In genomic region chr7:116246696-116247376, GRCm38 (mm10) we compare ENCODE assay signal across 8 mouse cellular contexts.
A peak's percentile ranks its signal among the peaks of the same experiment; 100 is the strongest.
DNase-seq lines count a peak whose midpoint lies in the region; ATAC-seq and TF ChIP-seq lines count a peak whose summit lies in the region.

No protein-coding gene starts in this region.

- H3K4me2 ChIP-seq in limb, embryonic 14.5 days (replicated peaks; ENCODE audit: low read depth, low read length, severe bottlenecking), result peak overlapping the region; percentile 44

- no peaks in the 10 kb centered on the region for H3K36me3 ChIP-seq in thymus, adult 2 months (ENCODE audit: control insufficient read depth, insufficient read depth, low read length)
- H3K36me3 ChIP-seq in limb, embryonic 14.5 days (ENCODE audit: control insufficient read depth, insufficient read depth, low read length), result no peaks in the 10 kb centered on the region

- ATAC-seq in cerebellum, adult (ENCODE audit: insufficient number of reproducible peaks, low FRiP score, low TSS enrichment), result 0 out of 2 replicates have a peak, but pooled peaks have one; percentile 18
- no peak for ATAC-seq in limb, embryonic 14.5 days (ENCODE audit: low FRiP score, low read depth)

- no peaks in the 10 kb centered on the region for H3K9me3 ChIP-seq in limb, embryonic 14.5 days (ENCODE audit: control insufficient read depth, low read length)

- 0 out of 2 replicates have a peak, but pooled peaks have one; percentile 22 for TF ChIP-seq CTCF in thymus, adult 2 months (IDR thresholded peaks at IDR 0.05; ENCODE audit: borderline replicate concordance, control insufficient read depth, extremely low read depth, insufficient read depth, low read length, poor library complexity)

- no peak overlapping the region for H3K4me3 ChIP-seq in thymus, adult 2 months (ENCODE audit: control insufficient read depth, insufficient read depth, low read length)
- 0 out of 2 replicates have a peak overlapping the region, but pooled peaks have one; percentile 10 for H3K4me3 ChIP-seq in limb, embryonic 14.5 days (replicated peaks; ENCODE audit: low read length)

- peaks cover 8% of the 10 kb centered on the region; the same call in 1 of the 2 replicates for H3K4me1 ChIP-seq in thymus, adult 2 months (replicated peaks; ENCODE audit: control insufficient read depth, insufficient read depth, low read length)
- peaks cover 6% of the 10 kb centered on the region for H3K4me1 ChIP-seq in limb, embryonic 14.5 days (ENCODE audit: control insufficient read depth, insufficient read depth, low read length)

- DNase-seq in cerebellum, postnatal 36 days, result no peak
- no peak for DNase-seq in thymus, adult 2 months
- DNase-seq in thymus, postnatal 14 days, result no peak
- DNase-seq in limb, embryonic 14.5 days (ENCODE audit: low spot score), result no peak
- DNase-seq in left cerebral cortex, adult 11 months (ENCODE audit: low spot score), result no peak
- DNase-seq in urinary bladder, postnatal 36 days (ENCODE audit: low spot score in 2 of 2), result no peak
- no peak for DNase-seq in embryo, embryonic 11 days

- WGBS in thymus, adult 2 months, result 31% methylated on average over 15 of the region's 15 CpGs
- 23% methylated on average over 15 of the region's 15 CpGs for WGBS in limb, embryonic 14.5 days

- TF ChIP-seq POLR2A in thymus, adult 2 months (IDR thresholded peaks at IDR 0.05; ENCODE audit: control insufficient read depth, extremely low read depth, insufficient read depth, low read length, poor library complexity), result no peak
- no peak for TF ChIP-seq POLR2A in limb, embryonic 14.5 days (IDR thresholded peaks at IDR 0.05; ENCODE audit: borderline replicate concordance, extremely low read depth, insufficient read depth, insufficient read length)

- no peaks in the 10 kb centered on the region for H3K27me3 ChIP-seq in thymus, adult 2 months (ENCODE audit: control insufficient read depth, insufficient read depth, low read length)
- H3K27me3 ChIP-seq in limb, embryonic 14.5 days (ENCODE audit: control insufficient read depth, insufficient read depth, low read length), result no peaks in the 10 kb centered on the region

- no peak overlapping the region for H3K27ac ChIP-seq in thymus, adult 2 months (ENCODE audit: control insufficient read depth, insufficient read depth, low read length)
- no peak overlapping the region for H3K27ac ChIP-seq in limb, embryonic 14.5 days (replicated peaks; ENCODE audit: low read depth, low read length)

- H3K9ac ChIP-seq in limb, embryonic 14.5 days (ENCODE audit: low read depth, low read length, severe bottlenecking), result no peak overlapping the region
